Mouse (Mus musculus) spleen, adult 2 months (tissue): ENCODE measurements at regions not wholly inside any gene's neighbourhood (a gene's known extent, or its start where the extent isn't known, plus 50 kb on each side); places are given as distances from the start of the nearest gene placed in this dataset.
A peak's percentile ranks its signal among the peaks of the same experiment; 100 is the strongest.

Source experiments
- DNase-seq, 2 experiments: peaks; one replicate each; pipeline versions ENCODE4 v3.0.0 to v3.0.0-alpha.2; 2012 to 2021; ENCODE audit warnings: low spot score in 2 of 2, low read depth in 1 of 2
- H3K27ac ChIP-seq: fragments of 200-500 bp; 2 replicates; pipeline ENCODE4 v1.5.1; 2012; ENCODE audit warnings: low read length, inconsistent platforms; ENCODE audit not compliant: insufficient read depth
- H3K27me3 ChIP-seq: fragments of 200-500 bp; 2 replicates; pipeline ENCODE4 v1.6.1; 2012; ENCODE audit warnings: mild to moderate bottlenecking, moderate library complexity, low read length, inconsistent platforms; ENCODE audit not compliant: control insufficient read depth, insufficient read depth
- H3K36me3 ChIP-seq: fragments of 200-500 bp; 2 replicates; pipeline ENCODE4 v1.6.1; 2012; ENCODE audit warnings: mild to moderate bottlenecking, low read length, inconsistent platforms; ENCODE audit not compliant: control insufficient read depth, insufficient read depth
- H3K4me1 ChIP-seq: fragments of 200-500 bp; 2 replicates; pipeline ENCODE4 v1.6.1; 2011; ENCODE audit warnings: inconsistent platforms; ENCODE audit not compliant: control insufficient read depth, insufficient read depth, insufficient read length
- H3K4me3 ChIP-seq: fragments of 200-500 bp; 2 replicates; pipeline ENCODE4 v1.5.1; 2011; ENCODE audit warnings: mild to moderate bottlenecking, inconsistent platforms; ENCODE audit not compliant: insufficient read depth, insufficient read length; ENCODE audit errors: extremely low read depth
- CTCF ChIP-seq: fragments of 200-500 bp; IDR thresholded peaks from 2 replicates; pipeline ENCODE4 v1.5.1; 2011; ENCODE audit warnings: mild to moderate bottlenecking, inconsistent platforms; ENCODE audit not compliant: insufficient read depth, insufficient read length, insufficient replicate concordance; ENCODE audit errors: extremely low read depth
- POLR2A ChIP-seq: fragments of 200-500 bp; IDR thresholded peaks from 2 replicates; pipeline ENCODE4 v1.6.1; 2011; ENCODE audit warnings: low read depth, low read length, inconsistent platforms
- WGBS: fragments of 180-500 bp; shearing (Covaris S2); methylation state at CpG from one replicate; pipeline ENCODE4 v1.1.7; 2018; 5-methylcytosine and 5-hydroxymethylcytosine counted together

DNA sequence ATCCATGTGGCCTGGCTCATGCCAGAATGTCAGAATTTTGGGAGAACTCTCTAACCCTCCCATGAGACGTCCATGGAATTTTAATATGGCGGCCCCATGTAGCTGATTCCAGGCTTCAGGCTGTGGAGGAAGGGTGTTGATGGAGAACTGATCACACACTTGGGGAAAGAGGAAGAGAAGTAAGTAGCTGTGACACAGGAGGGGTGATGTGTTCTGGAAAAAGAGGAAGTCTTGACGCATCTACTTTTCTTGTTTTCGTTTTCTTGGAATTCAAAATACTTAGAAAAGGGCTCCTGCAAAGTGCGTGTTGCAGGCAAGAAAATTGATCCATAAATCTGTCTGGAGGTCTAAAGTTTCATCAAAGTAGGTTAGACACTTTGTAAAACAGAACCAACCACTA lies 205.7 kb upstream of the Runx1 start:
- TF ChIP-seq POLR2A = no peak
- TF ChIP-seq CTCF = no peak
- no peaks in the 10 kb centered on the region for H3K27me3 ChIP-seq
- no peak overlapping the region for H3K27ac ChIP-seq
- H3K4me3 ChIP-seq = no peak overlapping the region
- DNase-seq = no peak
- peaks cover 19% of the 10 kb centered on the region for H3K4me1 ChIP-seq
- H3K36me3 ChIP-seq = no peaks in the 10 kb centered on the region
- WGBS = 30% methylated on average over 5 of the region's 5 CpGs

GRCm38 (mm10) chr16:93028640-93029039 lies 202.7 kb upstream of the Runx1 start:
- H3K27ac ChIP-seq = peak overlapping the region; percentile 48; the same call in 1 of the 2 replicates
- no peak for TF ChIP-seq POLR2A
- TF ChIP-seq CTCF = no peak
- no peaks in the 10 kb centered on the region for H3K27me3 ChIP-seq
- WGBS = 12% methylated on average over 7 of the region's 7 CpGs
- peak; percentile 25 to 61 for DNase-seq
- no peaks in the 10 kb centered on the region for H3K36me3 ChIP-seq
- H3K4me3 ChIP-seq = no peak overlapping the region
- H3K4me1 ChIP-seq = peaks cover 12% of the 10 kb centered on the region; the same call in 1 of the 2 replicates

DNA sequence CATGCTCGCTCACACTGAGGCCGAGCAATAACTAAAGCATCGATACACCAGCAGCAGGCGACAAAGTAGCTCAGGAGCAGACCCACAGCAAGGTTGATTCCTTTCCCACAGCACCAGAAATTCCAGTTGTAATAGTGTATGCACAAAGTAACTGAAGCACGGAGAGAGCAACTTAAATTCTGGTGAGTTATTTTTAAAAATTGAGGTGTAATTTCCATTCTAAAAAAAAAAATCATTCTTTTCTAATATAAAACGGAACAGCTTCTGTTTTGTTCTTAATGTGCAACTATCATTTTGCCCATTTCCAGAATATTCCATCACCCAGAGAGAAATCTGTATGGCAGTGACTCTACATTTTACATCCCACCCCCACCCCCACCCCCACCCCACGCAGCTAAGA lies 202.1 kb upstream of the Runx1 start:
- H3K4me3 ChIP-seq = no peak overlapping the region
- no peaks in the 10 kb centered on the region for H3K27me3 ChIP-seq
- no peak for DNase-seq
- TF ChIP-seq CTCF = no peak
- TF ChIP-seq POLR2A = no peak
- peaks cover 12% of the 10 kb centered on the region; the same call in 1 of the 2 replicates for H3K4me1 ChIP-seq
- H3K36me3 ChIP-seq = no peaks in the 10 kb centered on the region
- H3K27ac ChIP-seq = no peak overlapping the region
- 65% methylated on average over 7 of the region's 7 CpGs for WGBS

- no peak for DNase-seq
- WGBS = 79% methylated on average over 11 of the region's 11 CpGs
- peaks cover 7% of the 10 kb centered on the region; the same call in 1 of the 2 replicates for H3K4me1 ChIP-seq
- no peak for TF ChIP-seq CTCF
- TF ChIP-seq POLR2A = no peak
- H3K27ac ChIP-seq = no peak overlapping the region
- no peak overlapping the region for H3K4me3 ChIP-seq
- H3K36me3 ChIP-seq = no peaks in the 10 kb centered on the region
- H3K27me3 ChIP-seq = no peaks in the 10 kb centered on the region
Measured at GRCm38 (mm10) chr16:93026094-93026648, 200.2 kb upstream of the Runx1 start.

GRCm38 (mm10) chr16:93019800-93020555 lies 194.0 kb upstream of the Runx1 start:
- Histone ChIP-seq H3K4me1 (peaks cover 10% of the 10 kb centered on the region; the same call in 1 of the 2 replicates), H3K27ac (peak overlapping the region; percentile 8; the same call in 1 of the 2 replicates), H3K36me3 (no peaks in the 10 kb centered on the region), H3K4me3 (no peak overlapping the region), H3K27me3 (no peaks in the 10 kb centered on the region)
- no peak for DNase-seq
- no peak for TF ChIP-seq CTCF
- TF ChIP-seq POLR2A = no peak
- WGBS = 56% methylated on average over 7 of the region's 7 CpGs

GRCm38 (mm10) chr16:93018766-93019165 lies 192.8 kb upstream of the Runx1 start:
- H3K36me3 ChIP-seq = no peaks in the 10 kb centered on the region
- 45% methylated on average over 5 of the region's 5 CpGs for WGBS
- peaks cover 10% of the 10 kb centered on the region; the same call in 1 of the 2 replicates for H3K4me1 ChIP-seq

DNA sequence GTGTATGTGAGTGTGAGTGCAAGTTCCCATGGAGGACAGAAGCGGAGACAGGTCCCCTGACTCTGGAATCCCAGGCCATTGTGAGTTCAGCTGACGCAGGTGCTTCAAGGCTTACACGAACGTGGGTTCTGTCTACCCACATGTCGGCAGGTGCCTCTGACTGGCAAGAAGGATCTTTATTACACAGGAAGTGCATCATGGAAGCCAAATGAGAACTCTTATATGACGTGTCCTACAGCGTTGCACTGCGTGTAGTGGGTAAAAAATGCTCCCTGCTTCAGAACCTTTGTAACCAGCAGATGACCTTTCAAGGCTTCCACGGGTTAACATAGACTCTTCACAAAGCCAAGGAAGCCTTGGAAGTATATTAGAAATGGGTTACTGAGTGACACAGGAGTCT lies 191.1 kb upstream of the Runx1 start:
- 72% methylated on average over 9 of the region's 9 CpGs for WGBS
- TF ChIP-seq POLR2A (no peak), CTCF (no peak)
- no peaks in the 10 kb centered on the region for H3K27me3 ChIP-seq
- H3K4me3 ChIP-seq = no peak overlapping the region
- H3K27ac ChIP-seq = no peak overlapping the region
- H3K36me3 ChIP-seq = no peaks in the 10 kb centered on the region
- H3K4me1 ChIP-seq = peaks cover 10% of the 10 kb centered on the region; the same call in 1 of the 2 replicates
- DNase-seq = no peak

More at GRCm38 (mm10) chr16:93018766-93019165, 192.8 kb upstream of the Runx1 start:
- Histone ChIP-seq H3K27ac (no peak overlapping the region), H3K27me3 (no peaks in the 10 kb centered on the region), H3K4me3 (no peak overlapping the region)
- TF ChIP-seq CTCF = no peak
- TF ChIP-seq POLR2A = no peak
- DNase-seq = no peak
